Mouse (Mus musculus): ENCODE results near the gene Ankrd17. TPM values are rescaled to one million over a fixed set of nuclear protein-coding genes. Genes with fewer than 3 reads are reported as not detected.
A peak's percentile ranks its signal among the peaks of the same experiment; 100 is the strongest.

The Ankrd17 gene
- total RNA-seq (2021), result 10 to 100 TPM; 75.6 to 89.5 TPM
- long read RNA-seq, experiment 1, partial matches to known transcripts, result 7 of 10 reads
- long read RNA-seq, experiment 1, other reads (novel, unspliced or antisense), result 3 of 10 reads
- long read RNA-seq, experiment 2, partial matches to known transcripts, result 38 of 42 reads
- long read RNA-seq, experiment 2, other reads (novel, unspliced or antisense), result 4 of 42 reads

DNA sequence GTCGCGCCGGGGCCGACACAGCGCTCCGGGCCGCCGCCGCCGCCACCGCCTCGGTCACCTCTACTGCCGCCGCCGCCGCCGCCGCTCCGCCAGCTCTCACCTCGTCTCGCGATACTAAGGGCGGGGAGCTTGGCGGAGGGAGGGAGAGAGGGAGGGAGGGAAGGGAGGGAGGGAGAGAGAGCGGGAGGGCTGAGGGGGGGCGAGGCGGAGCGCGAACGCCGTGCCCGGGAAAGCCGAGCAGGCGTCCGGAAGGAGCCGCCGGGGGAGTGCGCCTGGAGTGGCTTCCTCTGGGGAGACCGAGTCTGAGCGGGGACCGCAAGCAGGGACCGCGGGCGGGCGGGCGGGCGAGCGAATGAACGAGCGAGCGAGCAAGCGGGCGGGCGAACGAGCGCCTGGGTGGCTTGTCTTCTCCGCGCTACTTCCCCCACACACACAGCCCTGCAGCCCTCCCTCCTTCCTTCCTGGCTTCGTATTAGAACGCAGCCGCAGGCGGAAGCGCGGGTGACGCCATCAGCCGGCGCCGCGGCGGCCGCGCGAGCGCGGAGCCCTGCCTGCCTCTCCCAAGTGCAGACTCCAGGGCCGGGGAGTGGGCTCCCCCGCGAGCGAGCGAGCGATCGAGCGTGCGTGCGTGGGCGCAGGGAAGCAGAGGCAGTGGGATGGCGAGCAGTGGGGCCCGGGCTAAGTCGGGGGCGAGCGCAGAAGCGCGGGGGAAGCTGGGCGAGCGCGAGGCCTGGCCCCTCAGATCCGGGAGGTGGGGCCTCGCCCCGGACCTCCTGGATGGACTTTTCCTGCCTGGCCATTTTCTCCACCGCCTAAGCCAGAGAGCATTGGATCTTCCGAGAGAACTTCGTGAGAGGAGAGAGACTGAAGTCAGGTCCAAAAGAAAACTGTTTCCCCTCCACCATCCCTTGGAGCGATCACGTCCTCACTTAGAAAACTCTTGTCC, at the start of gene Ankrd17:
TSS of gene Ankrd17 (minus strand) at position 457 of the 946 bp plus-strand sequence.
- peak; percentile 86 to 87 for DNase-seq (ENCODE audit: low spot score in 2 of 2)

DNA sequence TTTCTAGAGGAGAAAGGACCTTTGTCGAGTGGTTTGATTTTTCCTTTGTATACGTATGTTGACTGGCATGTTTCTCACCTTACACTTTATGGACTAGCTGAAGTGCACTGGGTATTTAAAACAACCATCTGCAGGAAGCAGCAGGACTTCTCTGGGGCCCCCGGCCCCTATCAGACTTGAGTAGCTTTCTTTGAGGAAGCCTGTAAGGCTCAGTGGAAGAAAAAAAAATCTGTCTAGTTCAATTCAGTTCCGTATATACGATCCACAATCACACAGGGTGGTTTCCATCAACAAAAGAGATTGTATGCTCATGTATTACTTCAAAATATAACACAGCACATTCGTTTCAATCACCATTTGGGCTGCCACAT, 48.5 kb upstream of the Ankrd17 start:
- no peak for DNase-seq (ENCODE audit: low spot score in 2 of 2)

DNA sequence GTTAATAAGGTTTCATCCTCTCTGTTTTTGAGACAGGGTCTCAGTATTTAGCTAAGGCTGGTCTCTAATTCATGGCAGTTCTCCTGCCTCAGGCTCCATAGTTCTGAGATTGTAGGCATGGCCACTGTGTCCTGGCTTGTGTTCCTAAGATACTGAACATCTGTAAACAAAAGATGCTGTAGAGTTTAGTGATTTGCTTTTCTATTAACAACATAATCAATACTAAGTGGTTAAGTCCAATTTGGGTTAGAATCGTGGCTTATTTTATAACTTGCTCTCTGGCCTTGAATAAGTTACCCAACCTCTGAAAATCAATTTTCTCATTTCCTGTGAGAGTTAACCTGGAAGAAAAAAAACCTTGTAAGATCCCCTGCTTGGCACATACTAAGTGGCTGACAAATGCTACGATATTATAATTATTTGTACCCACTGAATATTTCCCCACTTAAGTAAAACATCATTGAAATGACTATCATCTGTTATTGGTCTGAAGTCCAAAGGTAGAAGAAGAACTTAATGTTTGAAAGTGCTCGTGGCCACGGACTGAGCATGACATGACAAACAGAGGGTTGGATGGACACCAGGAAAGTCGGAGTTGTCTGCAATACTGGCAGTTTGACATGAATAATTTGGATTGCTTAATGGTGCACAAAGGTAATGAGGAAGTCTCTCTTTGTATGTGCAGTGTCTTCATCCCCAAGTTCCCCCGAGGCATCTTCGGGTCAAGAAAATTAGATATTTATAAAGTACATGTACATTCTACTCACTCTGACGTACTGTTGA, 48.0 kb upstream of the Ankrd17 start:
- no peak for DNase-seq (ENCODE audit: low spot score in 2 of 2)

DNA sequence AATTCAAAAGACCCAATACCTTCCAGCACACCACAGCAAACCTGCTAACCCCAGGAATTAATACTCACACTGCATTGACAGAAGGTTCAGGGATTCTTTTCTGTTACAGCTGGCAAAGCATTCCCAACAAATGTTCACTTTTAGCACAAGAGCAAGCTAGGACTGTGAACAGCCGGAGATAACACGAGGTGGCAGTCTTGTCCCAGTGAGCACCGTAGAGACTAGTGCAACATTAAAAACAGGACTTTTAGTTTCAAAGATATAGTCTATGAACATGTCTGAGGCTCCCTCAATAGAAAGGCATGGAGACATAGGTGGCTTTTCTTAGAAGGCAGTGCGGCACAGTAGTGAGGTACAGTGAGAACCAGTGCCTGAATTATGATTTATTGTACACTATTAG, 38.8 kb upstream of the Ankrd17 start:
- no peak for DNase-seq (ENCODE audit: low spot score in 2 of 2)

DNA sequence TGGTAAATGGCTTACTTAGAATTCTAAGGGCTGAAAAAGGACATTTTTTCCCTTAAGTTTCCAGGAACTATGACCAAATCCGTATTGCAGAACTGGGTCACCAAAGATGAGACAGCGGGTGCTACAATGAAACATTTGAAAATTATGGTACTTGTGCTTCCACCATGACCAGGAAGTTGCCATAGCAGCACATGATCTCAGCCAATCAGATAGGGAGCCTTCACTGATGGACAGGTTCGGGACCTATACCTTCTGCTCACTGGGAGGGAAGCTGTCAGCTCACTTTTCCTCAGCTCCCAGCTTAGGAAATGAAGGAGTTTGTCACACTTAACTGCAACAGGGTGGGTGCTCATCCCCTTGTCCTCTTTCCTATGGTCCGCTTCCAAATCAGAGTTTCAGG, 30.4 kb upstream of the Ankrd17 start:
- DNase-seq (ENCODE audit: low spot score in 2 of 2), result no peak

DNA sequence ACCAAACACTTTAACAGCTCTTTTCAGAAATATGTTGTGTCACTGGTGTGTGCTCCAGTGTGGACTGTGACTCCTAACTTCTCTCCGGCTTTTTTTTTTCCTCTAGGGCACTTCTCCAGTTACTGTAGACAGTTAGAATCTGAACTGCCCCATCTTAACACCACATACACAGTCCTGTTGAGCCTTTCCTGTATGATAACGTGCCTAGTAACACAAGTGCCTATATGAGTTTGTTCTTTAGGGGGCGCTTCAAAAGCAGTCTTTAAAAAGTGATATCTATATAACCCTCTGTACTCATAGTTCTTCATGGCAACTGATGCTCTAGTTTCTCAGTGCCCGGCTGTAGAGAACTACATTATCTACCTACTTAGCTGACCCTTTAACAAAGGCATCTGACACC, 27.9 kb upstream of the Ankrd17 start:
- DNase-seq (ENCODE audit: low spot score in 2 of 2), result no peak

DNA sequence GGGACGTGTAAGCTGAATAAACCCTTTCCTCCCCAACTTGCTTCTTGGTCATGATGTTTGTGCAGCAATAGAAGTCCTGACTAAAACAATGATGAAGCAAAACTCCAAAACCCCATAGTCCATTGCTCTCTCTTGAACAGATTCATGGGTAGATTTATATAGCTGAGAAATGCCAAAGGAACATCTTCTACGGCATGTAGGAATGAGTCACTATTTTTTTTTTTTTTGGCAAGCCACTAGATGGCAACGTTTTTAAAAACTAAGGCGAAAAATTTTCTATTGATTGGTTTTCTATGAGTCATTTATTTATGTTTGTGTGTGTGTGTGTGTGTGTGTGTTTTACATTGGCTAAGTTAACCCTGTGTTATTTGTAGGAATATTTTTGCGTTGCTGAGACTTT, 27.4 kb upstream of the Ankrd17 start:
- DNase-seq (ENCODE audit: low spot score in 2 of 2), result no peak

DNA sequence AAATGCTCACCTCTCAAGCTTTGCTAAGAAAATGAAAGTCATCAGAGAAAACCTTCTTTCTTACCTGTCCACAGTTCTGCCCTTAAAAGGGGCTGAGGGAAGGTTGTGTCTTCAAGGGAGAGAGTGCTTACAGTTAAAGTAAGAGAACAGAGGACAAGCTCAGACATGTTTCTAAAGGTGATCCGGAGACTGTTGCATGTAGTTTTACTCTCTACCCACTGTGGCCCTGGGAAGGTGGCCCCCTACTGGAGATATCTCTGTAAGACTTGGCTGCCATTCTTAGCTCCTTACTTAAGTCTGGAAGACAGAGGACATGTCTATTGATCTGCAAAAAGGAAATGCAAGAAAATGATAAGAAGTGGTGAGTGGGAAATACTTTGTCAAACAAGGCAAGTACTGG, 16.7 kb upstream of the Ankrd17 start:
- peak in 1 of 2 experiments; percentile 16 for DNase-seq (ENCODE audit: low spot score in 2 of 2)

DNA sequence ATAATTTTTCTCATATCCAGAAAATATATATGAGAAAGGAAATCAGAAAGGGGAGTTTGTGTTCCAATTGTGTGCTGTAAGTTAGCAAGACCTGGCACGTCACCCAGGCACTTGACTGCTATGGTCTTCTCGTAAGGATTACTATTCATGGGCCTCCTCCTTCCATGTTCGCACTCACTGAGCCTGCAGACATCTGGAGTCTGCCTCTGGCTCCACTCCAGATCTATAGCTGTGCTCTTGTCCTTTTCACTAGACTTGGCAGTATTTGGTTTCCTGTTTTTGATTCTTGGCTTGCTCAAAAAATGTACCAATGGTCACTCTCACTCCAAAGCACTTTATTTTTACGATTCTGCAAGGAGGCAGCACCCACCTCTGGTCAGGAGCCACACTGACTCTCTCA, 15.1 kb upstream of the Ankrd17 start:
- DNase-seq (ENCODE audit: low spot score in 2 of 2), result no peak

DNA sequence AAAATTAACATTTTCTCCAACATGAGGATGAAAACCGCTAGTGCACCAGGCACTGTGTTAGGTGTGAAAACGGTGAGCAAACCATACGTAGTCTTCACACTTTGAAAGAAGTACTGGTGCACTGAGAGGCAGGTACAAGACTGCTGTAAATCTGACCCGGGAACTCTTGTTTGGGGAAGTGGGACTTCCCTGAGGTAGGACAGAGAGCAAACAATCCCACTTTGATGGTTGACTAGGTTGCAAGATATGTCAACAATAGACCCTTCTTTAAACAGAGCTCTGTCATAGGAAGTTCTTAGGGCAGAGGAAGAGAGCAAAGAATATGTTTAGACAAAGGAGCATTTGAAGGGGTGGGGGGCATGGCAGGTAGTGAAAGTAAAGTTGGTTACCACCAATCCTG, 7.3 kb upstream of the Ankrd17 start:
- DNase-seq (ENCODE audit: low spot score in 2 of 2), result no peak

DNA sequence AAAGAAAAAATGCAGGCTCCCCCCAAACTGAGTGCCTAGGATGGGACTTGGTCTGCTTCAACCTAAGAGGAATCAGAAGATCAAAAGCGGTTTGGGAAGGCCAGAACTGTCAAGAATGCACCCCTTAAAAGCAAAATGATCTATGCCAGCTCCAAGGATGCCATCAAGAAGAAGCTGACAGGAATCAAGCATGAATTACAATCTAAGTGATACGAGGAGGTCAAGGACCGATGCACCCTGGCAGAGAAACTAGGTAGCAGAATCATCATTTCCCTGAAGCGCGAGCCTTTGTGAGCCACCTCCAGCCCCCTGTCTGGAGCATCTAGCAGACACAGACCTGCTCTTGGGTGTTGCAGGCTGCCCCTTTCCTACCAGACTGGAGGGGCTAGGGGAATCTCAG, 4.0 kb upstream of the Ankrd17 start:
- DNase-seq (ENCODE audit: low spot score in 2 of 2), result no peak

DNA sequence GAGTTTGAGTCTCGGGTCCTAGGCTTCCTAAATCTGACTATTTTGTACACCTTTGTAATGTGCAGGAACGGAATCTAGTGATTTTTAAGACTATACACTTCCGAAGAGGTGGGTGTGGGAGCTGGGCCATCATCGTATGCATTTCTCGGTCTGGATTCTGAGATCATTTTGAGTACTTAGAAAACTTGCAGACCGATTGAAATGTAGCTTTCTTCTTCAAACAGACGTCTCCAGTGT, 608 bp upstream of the Ankrd17 start, which contains the start of gene Gm9958:
TSS of gene Gm9958 (plus strand) at position 138 of the 237 bp plus-strand sequence.
- no peak for DNase-seq (ENCODE audit: low spot score in 2 of 2)

DNA sequence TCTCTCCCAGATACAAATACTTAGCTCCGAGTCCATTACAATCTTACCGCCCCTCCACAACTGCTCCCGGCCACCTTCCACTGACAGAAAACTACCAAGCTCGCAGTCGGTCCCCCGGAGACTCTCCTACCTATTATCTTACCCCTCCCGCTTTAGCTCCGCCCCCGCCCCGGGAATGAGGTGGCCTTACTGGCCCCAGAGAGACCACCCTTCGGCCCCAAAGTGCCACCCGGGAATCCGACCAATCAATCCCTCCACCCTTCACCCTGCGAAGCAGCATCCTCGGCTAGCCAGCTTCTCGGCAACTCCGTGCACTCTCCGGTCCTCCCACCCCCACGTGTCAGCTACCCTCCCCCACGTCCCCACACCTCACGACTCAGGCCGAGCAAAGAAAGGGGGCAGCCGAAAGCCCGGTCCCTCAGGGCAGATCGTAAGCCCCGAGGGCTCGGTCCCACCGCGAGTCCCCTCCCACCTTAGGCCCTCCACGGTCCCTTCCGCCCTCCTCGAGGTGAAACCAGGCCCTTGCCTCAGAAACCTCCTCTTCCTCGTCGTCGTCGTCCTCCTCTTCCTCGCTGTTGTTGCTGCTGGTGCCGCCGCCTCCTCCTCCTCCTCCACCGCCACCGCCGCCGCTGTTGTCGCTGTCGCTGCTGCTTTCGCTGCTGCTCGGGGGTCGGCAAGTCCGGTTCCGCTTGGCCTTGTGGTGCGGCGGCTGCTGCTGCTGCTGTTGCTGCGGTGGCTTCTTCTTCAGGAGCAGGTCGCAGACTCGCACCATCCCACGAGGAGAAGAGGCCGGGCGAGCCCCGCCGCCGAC, 1.0 kb downstream of the Ankrd17 start:
- DNase-seq (ENCODE audit: low spot score in 2 of 2), result peak; percentile 54 to 58

DNA sequence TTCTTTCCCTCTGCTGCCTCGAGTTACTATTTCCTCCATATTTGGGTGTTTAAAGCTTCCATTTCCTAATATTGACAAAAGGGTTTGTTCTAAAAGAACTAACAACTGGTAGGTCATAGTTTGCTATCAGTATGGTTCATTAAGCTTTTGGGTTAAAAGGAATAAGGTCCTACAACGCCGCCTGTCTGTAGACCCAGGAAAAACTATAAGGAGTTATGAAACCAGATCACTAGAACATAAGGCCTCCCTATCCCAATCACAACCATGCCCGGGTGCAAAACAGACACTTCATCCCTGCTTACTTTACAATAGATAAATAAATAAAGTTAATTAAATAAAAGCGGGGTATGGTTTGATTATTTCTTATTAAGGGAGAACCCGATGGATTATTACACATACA, 1.9 kb downstream of the Ankrd17 start:
- peak; percentile 62 to 63 for DNase-seq (ENCODE audit: low spot score in 2 of 2)

DNA sequence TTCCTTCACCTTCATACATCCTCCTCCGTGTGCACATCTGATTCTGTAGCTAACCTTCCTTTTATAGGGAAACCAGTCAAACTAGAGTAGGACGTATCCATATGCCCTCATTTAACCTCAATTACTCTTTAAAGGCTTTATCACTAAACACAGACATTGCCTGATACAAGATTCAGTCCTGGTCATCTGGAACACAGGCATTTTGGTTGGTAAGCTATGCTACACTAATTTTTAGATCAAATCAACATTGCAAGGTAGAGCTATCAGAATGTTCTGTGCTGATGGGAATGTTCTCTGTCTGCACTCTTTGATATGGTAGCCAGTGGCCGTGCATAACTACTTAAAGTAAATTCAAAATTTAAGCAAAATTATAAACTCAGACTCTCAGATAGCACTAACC, 10.6 kb downstream of the Ankrd17 start:
- no peak for DNase-seq (ENCODE audit: low spot score in 2 of 2)

DNA sequence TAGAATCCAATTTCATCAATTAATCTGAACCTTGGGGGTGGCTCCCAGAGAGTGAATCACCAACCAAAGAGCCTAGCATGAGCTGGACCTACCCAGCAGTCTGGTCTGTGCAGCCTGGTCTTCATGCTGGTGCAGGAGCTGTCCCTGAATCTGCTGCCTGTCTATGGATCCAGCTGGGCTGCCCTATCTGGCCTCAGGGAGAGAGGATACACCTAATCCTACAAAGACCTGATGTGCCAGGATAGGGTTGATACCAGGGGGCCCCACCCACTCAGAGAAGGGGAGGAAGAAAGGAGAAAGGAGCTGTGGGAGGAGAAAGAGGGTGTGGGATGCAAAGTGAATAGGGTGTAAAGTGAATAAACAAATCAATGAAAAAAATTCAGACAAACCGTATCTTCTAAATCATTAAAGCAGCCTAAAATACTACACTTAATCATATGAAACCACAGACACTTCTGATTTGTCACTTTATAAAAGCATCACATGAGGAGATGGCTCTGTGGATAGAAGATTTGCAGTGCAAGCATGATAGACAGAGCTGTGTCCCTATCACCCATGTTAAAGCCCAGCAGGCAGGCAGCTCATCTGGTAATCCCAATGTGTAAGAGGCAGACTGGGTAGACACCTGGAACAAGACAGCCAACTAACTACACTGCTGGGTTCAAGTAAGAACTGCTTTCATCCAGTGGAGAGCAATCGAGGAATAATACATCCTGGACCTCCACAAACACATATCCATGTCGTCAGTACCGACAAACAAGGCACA, 12.6 kb downstream of the Ankrd17 start:
- DNase-seq (ENCODE audit: low spot score in 2 of 2), result no peak

DNA sequence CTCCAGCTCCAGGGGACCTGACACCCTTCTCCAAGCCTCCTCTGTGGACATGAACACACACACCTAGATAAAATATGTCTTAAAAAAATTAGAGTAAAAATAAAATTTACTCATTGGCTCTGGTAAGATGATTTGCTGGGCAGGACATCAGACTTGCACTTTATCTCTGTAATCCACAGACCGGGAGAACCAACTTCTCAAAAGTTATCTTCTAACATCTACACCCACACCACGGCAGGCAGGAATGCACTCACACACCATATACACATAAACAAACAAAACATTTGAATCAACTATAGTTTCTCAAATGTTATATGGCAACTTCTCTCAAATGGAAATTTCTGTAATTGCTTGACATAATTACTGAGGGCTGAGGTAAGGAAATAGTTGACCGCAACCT, 19.5 kb downstream of the Ankrd17 start:
- no peak for DNase-seq (ENCODE audit: low spot score in 2 of 2)

DNA sequence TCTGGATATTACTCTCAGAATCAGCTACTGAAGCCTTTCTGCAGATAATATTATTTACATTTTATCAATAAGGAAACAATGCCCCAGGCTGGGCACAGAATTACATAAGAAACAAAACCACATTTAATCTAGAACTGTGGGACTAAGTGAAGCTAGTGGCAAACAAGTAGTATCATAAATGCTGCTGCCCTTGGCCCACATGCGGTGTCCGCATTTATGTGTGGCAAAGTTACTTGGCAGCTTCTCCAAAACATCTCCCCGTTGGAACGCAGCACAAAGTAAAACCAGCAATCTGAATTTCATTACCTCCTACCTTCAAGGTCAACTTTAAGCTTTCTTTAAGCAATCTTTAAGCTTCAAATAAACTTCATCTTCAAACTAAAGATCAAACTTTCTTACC, 25.5 kb downstream of the Ankrd17 start:
- no peak for DNase-seq (ENCODE audit: low spot score in 2 of 2)

DNA sequence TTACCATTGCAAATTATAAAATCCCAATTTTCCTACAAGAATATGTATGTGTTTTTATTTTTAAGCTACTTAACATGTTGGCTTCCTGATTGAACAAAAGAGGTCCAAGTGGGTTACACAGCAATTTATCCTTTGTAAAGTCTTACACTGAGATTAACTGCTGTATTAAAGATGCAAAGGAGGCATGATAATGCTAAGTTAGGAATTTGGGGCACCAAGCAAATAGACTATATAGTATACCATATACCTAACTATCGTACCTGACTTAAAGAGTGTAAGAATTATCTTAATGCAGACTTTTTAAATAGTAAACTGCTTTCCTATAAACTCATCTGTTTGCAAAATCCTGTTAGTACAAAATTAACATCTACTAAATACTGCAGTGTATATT, 26.4 kb downstream of the Ankrd17 start:
- no peak for DNase-seq (ENCODE audit: low spot score in 2 of 2)

DNA sequence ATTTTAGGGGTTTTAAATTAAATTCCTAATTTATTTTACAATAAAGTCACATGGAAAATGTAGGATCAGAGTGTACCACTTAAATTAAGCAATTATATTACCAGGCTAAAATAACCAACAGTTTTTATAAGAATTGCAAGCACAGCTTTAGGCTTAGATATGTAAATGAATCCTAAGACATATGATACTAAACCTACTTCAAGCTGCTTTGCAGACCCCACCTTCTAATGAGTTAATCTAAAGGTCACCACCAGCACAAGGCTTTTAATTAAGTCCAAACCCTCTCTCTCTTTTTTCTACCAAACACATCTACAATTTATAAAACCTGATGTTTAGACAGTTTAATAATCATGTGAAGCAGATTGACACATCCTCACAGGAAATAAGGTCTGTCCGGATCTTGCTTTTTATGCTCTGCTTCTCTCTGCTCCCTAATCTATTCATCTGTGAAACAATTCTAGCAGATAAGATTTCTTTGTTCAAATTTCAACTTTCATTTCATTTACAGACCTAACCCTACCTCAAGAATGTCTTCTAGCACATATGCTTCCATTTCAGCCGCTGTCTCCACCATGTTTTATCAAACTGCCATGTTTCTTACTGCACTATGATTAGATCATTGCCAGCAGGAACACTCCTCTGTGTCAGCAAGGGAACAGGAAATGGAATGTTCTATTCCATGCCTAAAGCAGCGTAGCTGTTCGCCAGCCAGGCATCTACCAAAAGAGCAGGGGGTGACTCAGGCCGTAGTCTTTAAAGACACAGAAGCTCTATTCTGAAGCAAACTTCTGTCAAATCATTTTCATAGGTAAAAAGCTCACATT, 27.0 kb downstream of the Ankrd17 start:
- DNase-seq (ENCODE audit: low spot score in 2 of 2), result peak; percentile 24 to 43

Measured in adrenal gland, adult 18-20 months (tissue).